ENCODE assay signal across 10 mouse cellular contexts in the genomic region with DNA sequence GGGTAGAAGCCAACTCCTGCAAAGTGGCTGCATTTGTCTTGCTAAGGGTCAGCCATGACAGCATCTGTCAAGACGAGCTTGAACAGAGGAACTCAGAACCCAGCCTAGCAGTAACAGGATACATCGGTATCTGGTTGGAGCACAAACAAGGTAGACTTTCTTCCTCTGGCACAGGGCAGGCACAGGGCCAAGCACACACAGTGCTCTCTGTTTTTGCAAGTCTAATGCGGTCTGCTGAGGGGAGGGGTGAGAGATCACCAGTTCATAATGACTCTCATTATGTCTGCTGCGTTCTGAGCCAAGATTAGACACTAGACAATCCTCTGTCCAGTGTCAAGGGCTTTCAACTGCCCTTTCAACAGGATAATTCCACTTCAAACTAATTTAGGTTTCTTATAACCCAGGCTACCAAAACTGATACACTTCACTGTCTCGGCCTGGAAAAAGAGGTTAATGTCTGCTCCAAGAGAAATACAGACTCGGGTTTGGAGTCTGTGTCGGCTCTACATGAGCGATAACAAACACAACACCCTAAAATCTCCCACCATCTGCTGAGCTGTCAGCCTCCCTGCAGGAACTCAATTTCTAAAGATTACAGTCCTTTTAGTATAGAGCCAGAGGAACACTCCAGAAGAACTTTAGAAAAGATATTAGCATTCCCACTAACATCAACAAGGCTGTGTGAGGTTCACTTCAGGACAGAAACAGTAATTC.
DNase-seq lines count a peak whose midpoint lies in the region; ATAC-seq lines count a peak whose summit lies in the region.
"Had no signal": no experiment of that assay in that cellular context is flagged by ENCODE, and none has a peak within 500 bp of the region (broad histone marks: within the 10 kb centered on the region; RNA-seq: fewer than 3 reads in every experiment).

No protein-coding gene starts in this region.

- no peak overlapping the region for H3K9ac ChIP-seq in midbrain, embryonic 12.5 days (replicated peaks)
- 0 out of 2 replicates have a peak overlapping the region, but pooled peaks have one; percentile 3 for H3K9ac ChIP-seq in stomach, embryonic 16.5 days (ENCODE audit: low read length)
- H3K9ac ChIP-seq: liver, embryonic 15.5 days had no signal

- peaks cover 19% of the 10 kb centered on the region for H3K27me3 ChIP-seq in midbrain, embryonic 12.5 days
- no peaks in the 10 kb centered on the region for H3K27me3 ChIP-seq in stomach, embryonic 16.5 days (ENCODE audit: control insufficient read depth, insufficient read depth, low read length)
- H3K27me3 ChIP-seq: liver, embryonic 15.5 days; Patski had no signal

- peak overlapping the region; percentile 54 for H3K27ac ChIP-seq in midbrain, embryonic 12.5 days (replicated peaks)
- no peak overlapping the region for H3K27ac ChIP-seq in stomach, embryonic 16.5 days (ENCODE audit: low read length)
- H3K27ac ChIP-seq: liver, embryonic 15.5 days had no signal

- peak overlapping the region; percentile 13; the same call in 1 of the 2 replicates for H3K4me2 ChIP-seq in midbrain, embryonic 12.5 days (replicated peaks)
- H3K4me2 ChIP-seq in stomach, embryonic 16.5 days (ENCODE audit: low read depth, low read length) = no peak overlapping the region
- H3K4me2 ChIP-seq: liver, embryonic 15.5 days had no signal

- peaks cover 36% of the 10 kb centered on the region for H3K4me1 ChIP-seq in midbrain, embryonic 12.5 days
- peaks cover 12% of the 10 kb centered on the region for H3K4me1 ChIP-seq in stomach, embryonic 16.5 days (ENCODE audit: control insufficient read depth, insufficient read depth, low read length)
- H3K4me1 ChIP-seq: liver, embryonic 15.5 days had no signal

- WGBS in midbrain, embryonic 12.5 days = 10% methylated on average over 8 of the region's 8 CpGs
- 29% methylated on average over 8 of the region's 8 CpGs for WGBS in stomach, embryonic 16.5 days

- no peak overlapping the region for H3K4me3 ChIP-seq in midbrain, embryonic 12.5 days
- H3K4me3 ChIP-seq in stomach, embryonic 16.5 days (replicated peaks; ENCODE audit: low read length) = no peak overlapping the region
- H3K4me3 ChIP-seq: liver, embryonic 15.5 days had no signal

- H3K36me3 ChIP-seq in midbrain, embryonic 12.5 days = no peaks in the 10 kb centered on the region
- no peaks in the 10 kb centered on the region for H3K36me3 ChIP-seq in stomach, embryonic 16.5 days (ENCODE audit: control insufficient read depth, insufficient read depth, low read length)
- H3K36me3 ChIP-seq: liver, embryonic 15.5 days had no signal

- H3K9me3 ChIP-seq in midbrain, embryonic 12.5 days = no peaks in the 10 kb centered on the region
- no peaks in the 10 kb centered on the region for H3K9me3 ChIP-seq in stomach, embryonic 16.5 days (replicated peaks; ENCODE audit: control insufficient read depth, low read length)
- H3K9me3 ChIP-seq: liver, embryonic 15.5 days had no signal

- ATAC-seq in midbrain, embryonic 12.5 days (ENCODE audit: low FRiP score, low read depth) = peak; percentile 83
- peak; percentile 81; the same call in 1 of the 2 replicates for ATAC-seq in stomach, embryonic 16.5 days (ENCODE audit: insufficient read depth, low FRiP score)
- ATAC-seq: Patski had no signal

- DNase-seq in adrenal gland, postnatal 25 days = peak; percentile 26
- peak; percentile 8 for DNase-seq in embryo, embryonic 11.5 days (ENCODE audit: low read depth, low spot score)
- peak; percentile 94 for DNase-seq in heart, adult 11 months
- peak; percentile 63 for DNase-seq in kidney, adult 11 months
- DNase-seq in left cerebral cortex, adult 9 months (ENCODE audit: low spot score in 2 of 2) = peak; percentile 42 to 75
- no peak for DNase-seq in c-Kit-positive CD71-positive TER-119-positive erythroid progenitor cells, embryonic 14.5 days (ENCODE audit: low spot score)
